Mouse (Mus musculus) neural tube, embryonic 11.5 days (tissue): ENCODE results near the gene Hmcn2. TPM values are rescaled to one million over a fixed set of nuclear protein-coding genes. Genes with fewer than 3 reads are reported as not detected.

ENCODE experiments used
- ATAC-seq: fragments of 200-750 bp; cut with Nextera tagmentation; 2 replicates; pipeline ENCODE4 v1.8.0; 2017; ENCODE audit warnings: moderate number of reproducible peaks, mild to moderate bottlenecking, moderate TSS enrichment, moderate library complexity; ENCODE audit not compliant: insufficient read depth, low FRiP score, low TSS enrichment
- DNase-seq: peaks from one replicate; pipeline ENCODE4 v3.0.0-alpha.2; 2015; ENCODE audit warnings: low spot score
- H3K27ac ChIP-seq: fragments of 300-500 bp; sonication (generic); 2 replicates; pipeline ENCODE4 v1.5.1; 2014; ENCODE audit warnings: low read depth, mild to moderate bottlenecking, low read length
- H3K27me3 ChIP-seq: fragments of 300-500 bp; sonication (generic); 2 replicates; pipeline ENCODE4 v1.6.1; 2014; ENCODE audit warnings: mild to moderate bottlenecking, low read length, mixed read lengths; ENCODE audit not compliant: control insufficient read depth, insufficient read depth
- H3K36me3 ChIP-seq: fragments of 300-500 bp; sonication (generic); 2 replicates; pipeline ENCODE4 v1.6.1; 2014; ENCODE audit warnings: mild to moderate bottlenecking, low read length, moderate library complexity, mixed read lengths; ENCODE audit not compliant: control insufficient read depth, insufficient read depth
- H3K4me1 ChIP-seq: fragments of 300-500 bp; sonication (generic); 2 replicates; pipeline ENCODE4 v1.6.1; 2014; ENCODE audit warnings: low read length, mixed read lengths; ENCODE audit not compliant: control insufficient read depth, insufficient read depth
- H3K4me2 ChIP-seq: fragments of 300-500 bp; sonication (generic); 2 replicates; pipeline ENCODE4 v1.6.1; 2014; ENCODE audit warnings: low read depth, mild to moderate bottlenecking, moderate library complexity
- H3K4me3 ChIP-seq: fragments of 300-500 bp; sonication (generic); 2 replicates; pipeline ENCODE4 v1.5.1; 2014; ENCODE audit warnings: low read depth, low read length
- H3K9ac ChIP-seq: fragments of 300-500 bp; sonication (generic); 2 replicates; pipeline ENCODE4 v1.6.1; 2014; ENCODE audit warnings: mild to moderate bottlenecking, low read length
- H3K9me3 ChIP-seq: fragments of 300-500 bp; sonication (generic); 2 replicates; pipeline ENCODE4 v1.6.1; 2016; ENCODE audit warnings: low read length; ENCODE audit not compliant: control insufficient read depth
- WGBS: fragments of 180-500 bp; shearing (Covaris S2); extraction: QIAGEN DNeasy Blood & Tissue Kit; methylation state at CpG from one replicate; pipeline ENCODE4 v1.1.7; 2014; 5-methylcytosine and 5-hydroxymethylcytosine counted together
- polyA plus RNA-seq: library from polyadenylated mRNA; unstranded; fragments of >200 nt; fragmentation: Nextera tagmentation; extraction: Ambion mirVana; gene quantifications from 2 replicates; pipeline ENCODE4 v1.2.1, GENCODE M21; 2014

Gene Hmcn2
- polyA plus RNA-seq, 1 experiment from 2014 or later: 0.17 TPM

GRCm38 (mm10) chr2:31278483-31278882 lies 35.7 kb upstream of the Hmcn2 start:
- ATAC-seq (no peak), DNase-seq (no peak)
- no peak overlapping the region for H3K4me3 ChIP-seq
- H3K4me2 ChIP-seq: no peak overlapping the region
- no peaks in the 10 kb centered on the region for H3K4me1 ChIP-seq
- no peaks in the 10 kb centered on the region for H3K9me3 ChIP-seq
- H3K27me3 ChIP-seq: no peaks in the 10 kb centered on the region
- H3K9ac ChIP-seq: no peak overlapping the region
- H3K36me3 ChIP-seq: peaks cover 2% of the 10 kb centered on the region; the same call in 1 of the 2 replicates
- WGBS: 77% methylated on average over 5 of the region's 5 CpGs
- H3K27ac ChIP-seq: no peak overlapping the region

DNA sequence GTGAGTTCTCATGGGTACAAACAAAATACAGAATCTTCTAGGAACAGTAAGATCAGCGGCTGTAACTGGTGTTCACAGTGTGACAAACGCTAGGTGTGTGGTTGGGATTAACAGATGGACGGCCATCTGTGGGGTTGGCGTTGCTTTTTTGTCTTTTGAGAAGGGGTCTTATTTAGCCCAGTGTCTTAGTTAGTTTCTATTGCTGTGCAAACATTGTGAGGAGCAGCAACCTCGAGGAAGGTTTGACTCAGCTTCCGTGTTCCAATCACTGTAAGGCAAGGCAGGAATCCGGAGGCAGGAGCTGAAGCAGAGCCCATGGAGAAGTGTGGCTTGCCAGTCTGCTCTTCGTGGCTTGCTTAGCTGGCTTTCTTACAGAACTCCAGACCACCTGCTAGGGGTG lies 33.1 kb upstream of the Hmcn2 start:
- no peak overlapping the region for H3K4me2 ChIP-seq
- ATAC-seq: no peak
- no peak for DNase-seq
- no peaks in the 10 kb centered on the region for H3K27me3 ChIP-seq
- no peak overlapping the region for H3K9ac ChIP-seq
- no peak overlapping the region for H3K4me3 ChIP-seq
- peaks cover 2% of the 10 kb centered on the region; the same call in 1 of the 2 replicates for H3K36me3 ChIP-seq
- H3K9me3 ChIP-seq: no peaks in the 10 kb centered on the region
- no peak overlapping the region for H3K27ac ChIP-seq
- H3K4me1 ChIP-seq: no peaks in the 10 kb centered on the region
- 89% methylated on average over 8 of the region's 8 CpGs for WGBS

- no peak overlapping the region for H3K4me2 ChIP-seq
- H3K9ac ChIP-seq: no peak overlapping the region
- H3K4me1 ChIP-seq: no peaks in the 10 kb centered on the region
- no peak for DNase-seq
- ATAC-seq: no peak
- H3K9me3 ChIP-seq: no peaks in the 10 kb centered on the region
- no peaks in the 10 kb centered on the region for H3K27me3 ChIP-seq
- 39% methylated on average over 7 of the region's 7 CpGs for WGBS
- H3K4me3 ChIP-seq: no peak overlapping the region
- H3K36me3 ChIP-seq: peaks cover 2% of the 10 kb centered on the region
- no peak overlapping the region for H3K27ac ChIP-seq
Observed at GRCm38 (mm10) chr2:31282266-31282665, 31.9 kb upstream of the Hmcn2 start.

- no peak for DNase-seq
- Histone ChIP-seq H3K27ac (no peak overlapping the region), H3K27me3 (no peaks in the 10 kb centered on the region), H3K4me3 (no peak overlapping the region), H3K4me2 (no peak overlapping the region), H3K36me3 (peaks cover 3% of the 10 kb centered on the region), H3K9me3 (no peaks in the 10 kb centered on the region), H3K9ac (no peak overlapping the region), H3K4me1 (no peaks in the 10 kb centered on the region)
- 97% methylated on average over 12 of the region's 12 CpGs for WGBS
- no peak for ATAC-seq
Observed at GRCm38 (mm10) chr2:31282880-31283279, 31.3 kb upstream of the Hmcn2 start.

DNA sequence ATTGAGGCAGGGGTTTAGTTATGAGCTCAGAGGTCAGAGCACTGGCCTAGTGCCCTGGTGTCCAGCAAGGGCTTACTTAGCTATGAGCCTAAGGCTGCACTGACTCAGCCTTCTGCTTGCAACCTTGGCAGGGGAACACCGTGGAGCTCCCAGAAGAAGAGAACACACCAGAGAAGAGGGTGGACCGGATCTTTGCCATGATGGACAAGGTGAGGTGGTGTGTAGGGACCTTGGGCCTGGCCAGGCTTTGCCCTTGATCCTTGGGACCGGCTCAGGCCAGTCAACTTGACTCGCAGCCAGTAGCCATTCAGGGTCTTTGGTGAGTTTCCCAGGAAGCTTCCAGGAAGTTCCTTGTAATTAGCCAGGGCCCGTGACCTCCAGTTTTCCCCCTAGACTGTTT lies 29.7 kb upstream of the Hmcn2 start:
- no peak for DNase-seq
- H3K36me3 ChIP-seq: peaks cover 10% of the 10 kb centered on the region
- H3K9ac ChIP-seq: no peak overlapping the region
- no peaks in the 10 kb centered on the region for H3K4me1 ChIP-seq
- 91% methylated on average over 5 of the region's 5 CpGs for WGBS
- H3K4me2 ChIP-seq: no peak overlapping the region
- no peak overlapping the region for H3K4me3 ChIP-seq
- H3K27me3 ChIP-seq: no peaks in the 10 kb centered on the region
- no peaks in the 10 kb centered on the region for H3K9me3 ChIP-seq
- ATAC-seq: no peak
- H3K27ac ChIP-seq: no peak overlapping the region

- H3K9me3 ChIP-seq: no peaks in the 10 kb centered on the region
- H3K36me3 ChIP-seq: peaks cover 14% of the 10 kb centered on the region
- H3K4me2 ChIP-seq: no peak overlapping the region
- ATAC-seq: no peak
- no peak overlapping the region for H3K4me3 ChIP-seq
- WGBS: 11% methylated on average over 6 of the region's 6 CpGs
- H3K27me3 ChIP-seq: no peaks in the 10 kb centered on the region
- H3K27ac ChIP-seq: no peak overlapping the region
- DNase-seq: peak; percentile 69
- no peaks in the 10 kb centered on the region for H3K4me1 ChIP-seq
- no peak overlapping the region for H3K9ac ChIP-seq
Observed at GRCm38 (mm10) chr2:31291421-31291820, 22.8 kb upstream of the Hmcn2 start.

DNA sequence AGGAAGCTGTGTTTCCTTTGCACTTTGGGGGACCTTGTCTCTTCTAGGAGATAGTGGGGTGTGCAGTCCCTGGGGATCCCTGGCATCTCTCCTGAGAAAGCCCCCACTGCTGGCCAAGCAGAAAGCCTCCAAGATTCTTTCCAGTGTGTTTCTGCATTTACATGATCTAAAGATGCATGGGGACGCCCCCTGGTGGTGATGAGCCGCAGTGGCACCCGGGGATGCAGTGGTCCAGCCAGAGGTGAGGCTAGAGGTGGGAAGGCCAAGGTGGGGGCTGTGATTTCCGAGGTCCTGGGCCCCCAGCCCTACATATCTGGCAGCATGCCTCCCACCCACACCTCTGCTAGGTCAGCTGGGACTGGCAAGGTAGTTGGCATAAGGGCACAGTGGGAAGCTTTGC lies 19.2 kb upstream of the Hmcn2 start:
- H3K4me1 ChIP-seq: 0 out of 2 replicates have a peak, but pooled peaks cover 3% of the 10 kb centered on the region
- DNase-seq: peak; percentile 77
- 2% methylated on average over 4 of the region's 4 CpGs for WGBS
- no peaks in the 10 kb centered on the region for H3K9me3 ChIP-seq
- no peak for ATAC-seq
- no peak overlapping the region for H3K9ac ChIP-seq
- H3K4me2 ChIP-seq: no peak overlapping the region
- peaks cover 4% of the 10 kb centered on the region; the same call in 1 of the 2 replicates for H3K36me3 ChIP-seq
- H3K4me3 ChIP-seq: no peak overlapping the region
- no peaks in the 10 kb centered on the region for H3K27me3 ChIP-seq
- no peak overlapping the region for H3K27ac ChIP-seq

- no peak for DNase-seq
- Histone ChIP-seq H3K27me3 (no peaks in the 10 kb centered on the region), H3K4me3 (no peak overlapping the region), H3K4me2 (no peak overlapping the region), H3K9ac (no peak overlapping the region), H3K27ac (no peak overlapping the region), H3K36me3 (peaks cover 4% of the 10 kb centered on the region; the same call in 1 of the 2 replicates), H3K9me3 (no peaks in the 10 kb centered on the region), H3K4me1 (0 out of 2 replicates have a peak, but pooled peaks cover 3% of the 10 kb centered on the region)
- no peak for ATAC-seq
- 85% methylated on average over 6 of the region's 6 CpGs for WGBS
Observed at GRCm38 (mm10) chr2:31296395-31296794, 17.8 kb upstream of the Hmcn2 start.

- Histone ChIP-seq H3K4me1 (0 out of 2 replicates have a peak, but pooled peaks cover 3% of the 10 kb centered on the region), H3K36me3 (0 out of 2 replicates have a peak, but pooled peaks cover 2% of the 10 kb centered on the region), H3K27ac (no peak overlapping the region), H3K9ac (peak overlapping the region; percentile 45), H3K9me3 (no peaks in the 10 kb centered on the region), H3K4me3 (peak overlapping the region; percentile 40), H3K27me3 (no peaks in the 10 kb centered on the region), H3K4me2 (peak overlapping the region; percentile 47)
- ATAC-seq (peak; percentile 84), DNase-seq (peak; percentile 69)
- WGBS: 3% methylated on average over 17 of the region's 17 CpGs
Observed at GRCm38 (mm10) chr2:31297602-31298268, 16.5 kb upstream of the Hmcn2 start.
